Mouse (Mus musculus) lung, postnatal 0 days (tissue): ENCODE data around the gene Zfp207.
"Not testable (repeated sequence)": the region's sequence is repeated elsewhere in the genome, so short reads cannot be mapped to it uniquely, and the experiment has no call there.

Experiments
- CTCF ChIP-seq: IDR thresholded peaks from 2 replicates; pipeline ENCODE4 v1.5.1; 2016; ENCODE audit warnings: antibody characterized with exemption, mild to moderate bottlenecking
- EP300 ChIP-seq: IDR thresholded peaks from 2 replicates; pipeline ENCODE4 v1.6.1; 2016; ENCODE audit warnings: antibody characterized with exemption, mild to moderate bottlenecking, control low read depth

- TF ChIP-seq CTCF, EP300: not testable (repeated sequence)
Observed at GRCm38 (mm10) chr11:80426029-80426813, 43.1 kb downstream of the Zfp207 start.
